Mouse (Mus musculus) ovary, adult 18-20 months (tissue): ENCODE data around the gene Stx3.

Experiments used
- DNase-seq: peaks from one replicate; pipeline ENCODE4 v3.0.0; 2022; ENCODE audit warnings: low spot score, mixed read lengths

Gene Stx3

GRCm38 (mm10) chr19:11725915-11726314, 93.3 kb downstream of the Stx3 start:
- no peak for DNase-seq
